8 mouse cellular contexts compared by ENCODE assay signal in genomic region chr17:32349851-32350381, GRCm38 (mm10). TPM values are rescaled to one million over a fixed set of nuclear protein-coding genes. Genes with fewer than 3 reads are reported as not detected.
DNase-seq lines count a peak whose midpoint lies in the region; ATAC-seq and TF ChIP-seq lines count a peak whose summit lies in the region.

No protein-coding gene starts in this region.

- H3K9ac ChIP-seq in heart, embryonic 14.5 days (ENCODE audit: low read length), result peak overlapping the region; percentile 85
- H3K9ac ChIP-seq in CH12.LX (ENCODE audit: insufficient read depth, low read depth), result peak overlapping the region; percentile 97
- H3K9ac ChIP-seq in liver, embryonic 11.5 days (ENCODE audit: low read depth, low read length), result peak overlapping the region; percentile 91
- H3K9ac ChIP-seq in stomach, embryonic 16.5 days (ENCODE audit: low read length), result peak overlapping the region; percentile 87

- 0 out of 2 replicates have a peak, but pooled peaks have one; percentile 24 for TF ChIP-seq EP300 in CH12.LX (IDR thresholded peaks at IDR 0.05; ENCODE audit: low read length)

- H3K9me3 ChIP-seq in heart, embryonic 14.5 days (ENCODE audit: control insufficient read depth, low read length), result no peaks in the 10 kb centered on the region
- H3K9me3 ChIP-seq in CH12.LX (replicated peaks; ENCODE audit: low read length), result no peaks in the 10 kb centered on the region
- H3K9me3 ChIP-seq in liver, embryonic 11.5 days (ENCODE audit: control insufficient read depth, low read length), result no peaks in the 10 kb centered on the region
- H3K9me3 ChIP-seq in stomach, embryonic 16.5 days (replicated peaks; ENCODE audit: control insufficient read depth, low read length), result no peaks in the 10 kb centered on the region

- peak overlapping the region; percentile 66 to 72 for H3K4me3 ChIP-seq in heart, embryonic 14.5 days (ENCODE audit: control insufficient read depth in 1 of 2, insufficient read depth in 1 of 2, low read depth in 1 of 2, low read length in 2 of 2)
- H3K4me3 ChIP-seq in CH12.LX (replicated peaks in 1 of 3; ENCODE audit: low read depth in 2 of 3, low read length in 2 of 3, poor library complexity in 1 of 3), result peak overlapping the region; percentile 65 to 97 (median 86)
- peak overlapping the region; percentile 92 for H3K4me3 ChIP-seq in liver, embryonic 11.5 days (ENCODE audit: low read depth, low read length)
- H3K4me3 ChIP-seq in stomach, embryonic 16.5 days (replicated peaks; ENCODE audit: low read length), result peak overlapping the region; percentile 84

- H3K4me2 ChIP-seq in heart, embryonic 14.5 days (ENCODE audit: low read length), result peak overlapping the region; percentile 95
- H3K4me2 ChIP-seq in CH12.LX (ENCODE audit: insufficient read depth, low read depth, poor library complexity, severe bottlenecking), result peak overlapping the region; percentile 94
- H3K4me2 ChIP-seq in liver, embryonic 11.5 days, result peak overlapping the region; percentile 81
- peak overlapping the region; percentile 63 for H3K4me2 ChIP-seq in stomach, embryonic 16.5 days (ENCODE audit: low read depth, low read length)

- WGBS in heart, embryonic 14.5 days, result under 1% methylated on average over 24 of the region's 24 CpGs
- under 1% methylated on average over 24 of the region's 24 CpGs for WGBS in liver, embryonic 11.5 days
- under 1% methylated on average over 24 of the region's 24 CpGs for WGBS in stomach, embryonic 16.5 days

- no peak for TF ChIP-seq RAD21 in CH12.LX (IDR thresholded peaks at IDR 0.05; ENCODE audit: low read depth, low read length)

- TF ChIP-seq CTCF in CH12.LX (conservative IDR thresholded peaks at IDR 0.05 in 1 of 2, IDR thresholded peaks at IDR 0.05 in 1 of 2; ENCODE audit: low read depth in 2 of 2, low read length in 2 of 2), result no peak

- in situ Hi-C loops in CH12.LX (cut with MboI; ENCODE audit: low pct_ligation_motif_present, low pct_unique_long_range_greater_than_20kb, low sequenced_read_pairs), result no loop called here

- ATAC-seq in heart, embryonic 14.5 days (ENCODE audit: insufficient number of reproducible peaks, insufficient read depth, low FRiP score, low read depth), result peak; percentile 12
- ATAC-seq in erythroid progenitor cell, adult 5-6 weeks (replicated peaks; ENCODE audit: low FRiP score, poor library complexity, severe bottlenecking), result peak; percentile 39
- ATAC-seq in liver, embryonic 11.5 days (replicated peaks; ENCODE audit: low FRiP score), result peak; percentile 8; the same call in 1 of the 2 replicates
- ATAC-seq in stomach, embryonic 16.5 days (ENCODE audit: insufficient read depth, low FRiP score), result peak; percentile 10; the same call in 1 of the 2 replicates

- H3K36me3 ChIP-seq in heart, embryonic 14.5 days (ENCODE audit: control insufficient read depth, insufficient read depth, low read length), result peaks cover 19% of the 10 kb centered on the region
- H3K36me3 ChIP-seq in CH12.LX (replicated peaks in 1 of 2; ENCODE audit: control insufficient read depth in 1 of 2, insufficient read depth in 1 of 2, low read length in 1 of 2), result peaks cover 11 to 35% of the 10 kb centered on the region in 2 experiments
- H3K36me3 ChIP-seq in liver, embryonic 11.5 days (ENCODE audit: control insufficient read depth, insufficient read depth, low read length), result peaks cover 7% of the 10 kb centered on the region
- H3K36me3 ChIP-seq in stomach, embryonic 16.5 days (ENCODE audit: control insufficient read depth, insufficient read depth, low read length), result no peaks in the 10 kb centered on the region

- H3K27ac ChIP-seq in heart, embryonic 14.5 days (replicated peaks in 1 of 2; ENCODE audit: control insufficient read depth in 1 of 2, insufficient read depth in 1 of 2, low read depth in 2 of 2, low read length in 2 of 2), result peak overlapping the region; percentile 71 to 85
- peak overlapping the region; percentile 80 for H3K27ac ChIP-seq in CH12.LX (ENCODE audit: insufficient read depth, low read depth)
- H3K27ac ChIP-seq in liver, embryonic 11.5 days (ENCODE audit: low read depth, low read length), result peak overlapping the region; percentile 62
- peak overlapping the region; percentile 67 for H3K27ac ChIP-seq in stomach, embryonic 16.5 days (ENCODE audit: low read length)

- peaks cover 0 to 16% of the 10 kb centered on the region in 2 experiments; a peak in 2 of 4 replicates for H3K4me1 ChIP-seq in heart, embryonic 14.5 days (ENCODE audit: control insufficient read depth in 2 of 2, insufficient read depth in 2 of 2, low read length in 2 of 2)
- H3K4me1 ChIP-seq in CH12.LX (ENCODE audit: control insufficient read depth in 1 of 2, insufficient read depth in 2 of 2), result peaks cover 0 to 26% of the 10 kb centered on the region in 2 experiments; a peak in 2 of 4 replicates
- H3K4me1 ChIP-seq in liver, embryonic 11.5 days (replicated peaks; ENCODE audit: control insufficient read depth, insufficient read depth, low read length), result peaks cover 20% of the 10 kb centered on the region
- H3K4me1 ChIP-seq in stomach, embryonic 16.5 days (ENCODE audit: control insufficient read depth, insufficient read depth, low read length), result peaks cover 15% of the 10 kb centered on the region

- dilution Hi-C loops in CH12.LX (cut with MboI; ENCODE audit: extremely low pct_ligation_motif_present, extremely low pct_unique_long_range_greater_than_20kb, low sequenced_read_pairs), result no loop called here

- peaks cover 36% of the 10 kb centered on the region for H3K79me2 ChIP-seq in CH12.LX (replicated peaks; ENCODE audit: control insufficient read depth, extremely low read depth, insufficient read depth, poor library complexity, severe bottlenecking)

- H3K27me3 ChIP-seq in heart, embryonic 14.5 days (ENCODE audit: control insufficient read depth, insufficient read depth, low read length), result no peaks in the 10 kb centered on the region
- H3K27me3 ChIP-seq in CH12.LX (replicated peaks), result no peaks in the 10 kb centered on the region
- H3K27me3 ChIP-seq in liver, embryonic 11.5 days (replicated peaks; ENCODE audit: control insufficient read depth, insufficient read depth, low read length), result no peaks in the 10 kb centered on the region
- H3K27me3 ChIP-seq in stomach, embryonic 16.5 days (ENCODE audit: control insufficient read depth, insufficient read depth, low read length), result no peaks in the 10 kb centered on the region

- TF ChIP-seq POLR2A in CH12.LX (IDR thresholded peaks at IDR 0.05; ENCODE audit: low read depth, low read length), result no peak

- no peak for DNase-seq in heart, adult 9 months (ENCODE audit: low spot score in 2 of 2)
- DNase-seq in CH12.LX (ENCODE audit: extremely low read depth), result no peak
- DNase-seq in liver, embryonic 11.5 days (ENCODE audit: low spot score), result no peak
- no peak for DNase-seq in gastrocnemius, postnatal 25 days
- DNase-seq in cerebellum, adult 8-10 months, result no peak

TF ChIP-seq in CH12.LX, 34 proteins besides CTCF, POLR2A, EP300 and RAD21 (continues in another document):
- TF ChIP-seq ZKSCAN1 (IDR thresholded peaks at IDR 0.05; ENCODE audit: borderline replicate concordance, low read depth, low read length) (no peak), JUND (conservative IDR thresholded peaks at IDR 0.05; ENCODE audit: low read depth, low read length) (no peak)

RNA-seq across cellular contexts. Expression of gene Akap8l, which starts 0.5 kb away (rescaled TPM):
- 83.5 and 84.1 TPM in 2 replicates for polyA plus RNA-seq in heart, embryonic 14.5 days (2014; fragmentation: Nextera tagmentation; extraction: Ambion mirVana)
- 32.0 and 41.4 TPM in 2 replicates for total RNA-seq in CH12.LX (2012; rRNA removed)
- total RNA-seq in CH12.LX (2014; rRNA removed), result 29.6 and 30.1 TPM in 2 replicates
- polyA plus RNA-seq in CH12.LX (2012; ENCODE audit: insufficient read length, low read depth), result 43.4 and 51.2 TPM in 2 replicates
- 45.8 and 108 TPM in 2 replicates for total RNA-seq in erythroid progenitor cell, adult 5-6 weeks (2015; ENCODE audit: low replicate concordance)
- total RNA-seq in erythroid progenitor cell, adult 5-6 weeks (2017; ENCODE audit: low replicate concordance), result 150 and 167 TPM in 2 replicates
- 61.4 and 74.3 TPM in 2 replicates for polyA plus RNA-seq in liver, embryonic 11.5 days (2014; fragmentation: Nextera tagmentation; extraction: Ambion mirVana)
- polyA plus RNA-seq in stomach, embryonic 16.5 days (2015; fragmentation: Nextera tagmentation; extraction: Ambion mirVana), result 72.0 and 78.9 TPM in 2 replicates
- total RNA-seq in gastrocnemius, postnatal 25 days (2021), result 10 to 100 TPM; 26.0 to 33.3 TPM

RNA-seq across cellular contexts. Expression of gene Akap8, which starts 28.9 kb away (rescaled TPM):
- polyA plus RNA-seq in heart, embryonic 14.5 days (2014; fragmentation: Nextera tagmentation; extraction: Ambion mirVana), result 33.0 and 34.9 TPM in 2 replicates
- total RNA-seq in CH12.LX (2012; rRNA removed) (62.5 and 85.8 TPM in 2 replicates), CH12.LX (2014; rRNA removed) (75.2 and 80.2 TPM in 2 replicates)
- 146 and 174 TPM in 2 replicates for polyA plus RNA-seq in CH12.LX (2012; ENCODE audit: insufficient read length, low read depth)
- 26.8 and 33.5 TPM in 2 replicates for total RNA-seq in erythroid progenitor cell, adult 5-6 weeks (2015; ENCODE audit: low replicate concordance)
- total RNA-seq in erythroid progenitor cell, adult 5-6 weeks (2017; ENCODE audit: low replicate concordance), result 60.9 and 62.4 TPM in 2 replicates
- polyA plus RNA-seq in liver, embryonic 11.5 days (2014; fragmentation: Nextera tagmentation; extraction: Ambion mirVana), result 54.9 and 60.9 TPM in 2 replicates
- 94.7 and 98.8 TPM in 2 replicates for polyA plus RNA-seq in stomach, embryonic 16.5 days (2015; fragmentation: Nextera tagmentation; extraction: Ambion mirVana)
- total RNA-seq in gastrocnemius, postnatal 25 days (2021), result 10 to 100 TPM; 28.2 to 37.0 TPM

RNA-seq across cellular contexts. Expression of gene Wiz, which starts 39.3 kb away (rescaled TPM):
- 18.2 and 19.5 TPM in 2 replicates for polyA plus RNA-seq in heart, embryonic 14.5 days (2014; fragmentation: Nextera tagmentation; extraction: Ambion mirVana)
- total RNA-seq in CH12.LX (2012; rRNA removed) (4.4 and 4.5 TPM in 2 replicates), CH12.LX (2014; rRNA removed) (1.0 and 1.2 TPM in 2 replicates)
- 20.4 and 25.4 TPM in 2 replicates for polyA plus RNA-seq in CH12.LX (2012; ENCODE audit: insufficient read length, low read depth)
- 14.1 and 19.7 TPM in 2 replicates for total RNA-seq in erythroid progenitor cell, adult 5-6 weeks (2015; ENCODE audit: low replicate concordance)
- total RNA-seq in erythroid progenitor cell, adult 5-6 weeks (2017; ENCODE audit: low replicate concordance), result 3.3 and 5.6 TPM in 2 replicates
- 25.7 and 26.4 TPM in 2 replicates for polyA plus RNA-seq in liver, embryonic 11.5 days (2014; fragmentation: Nextera tagmentation; extraction: Ambion mirVana)
- polyA plus RNA-seq in stomach, embryonic 16.5 days (2015; fragmentation: Nextera tagmentation; extraction: Ambion mirVana), result 23.7 and 24.5 TPM in 2 replicates
- 10 to 100 TPM; 10.9 TPM for total RNA-seq in gastrocnemius, postnatal 25 days (2021)

RNA-seq across cellular contexts. Expression of gene Rasal3, which starts 53.5 kb away (rescaled TPM):
- 0.67 and 0.76 TPM in 2 replicates for polyA plus RNA-seq in heart, embryonic 14.5 days (2014; fragmentation: Nextera tagmentation; extraction: Ambion mirVana)
- 27.5 and 40.5 TPM in 2 replicates for total RNA-seq in CH12.LX (2012; rRNA removed)
- 18.1 and 18.6 TPM in 2 replicates for total RNA-seq in CH12.LX (2014; rRNA removed)
- 77.6 and 83.2 TPM in 2 replicates for polyA plus RNA-seq in CH12.LX (2012; ENCODE audit: insufficient read length, low read depth)
- 12.6 and 16.3 TPM in 2 replicates for total RNA-seq in erythroid progenitor cell, adult 5-6 weeks (2015; ENCODE audit: low replicate concordance)
- 5.3 and 17.5 TPM in 2 replicates for total RNA-seq in erythroid progenitor cell, adult 5-6 weeks (2017; ENCODE audit: low replicate concordance)
- 7.5 and 8.7 TPM in 2 replicates for polyA plus RNA-seq in liver, embryonic 11.5 days (2014; fragmentation: Nextera tagmentation; extraction: Ambion mirVana)
- polyA plus RNA-seq in stomach, embryonic 16.5 days (2015; fragmentation: Nextera tagmentation; extraction: Ambion mirVana), result 1.8 and 2.1 TPM in 2 replicates
- total RNA-seq in gastrocnemius, postnatal 25 days (2021), result under 1 TPM in 1 of 2 experiments, not detected in 1; 0.27 TPM
